Mouse (Mus musculus) MEL (cell line): ENCODE data around the gene Agt.

Experiments used
- CHD2 ChIP-seq: IDR thresholded peaks from 2 replicates; pipeline ENCODE4 v1.6.1; 2011; ENCODE audit warnings: low read length, improper control_type of control experiment
- CTCF ChIP-seq, 3 experiments: IDR thresholded peaks in 2 of 3; conservative IDR thresholded peaks in 1 of 3; 2 replicates each; pipeline ENCODE4 v1.5.1; 2011 to 2012; ENCODE audit warnings: low read length in 3 of 3, low read depth in 2 of 3, mild to moderate bottlenecking in 2 of 3, improper control_type of control experiment in 1 of 3, inconsistent platforms in 1 of 3, mixed read lengths in 1 of 3, moderate library complexity in 1 of 3; ENCODE audit not compliant: control insufficient read depth in 1 of 3, insufficient read depth in 1 of 3, poor library complexity in 1 of 3, severe bottlenecking in 1 of 3
- E2F4 ChIP-seq: IDR thresholded peaks from 2 replicates; pipeline ENCODE4 v1.6.1; 2011; ENCODE audit warnings: low read depth, low read length, improper control_type of control experiment, borderline replicate concordance
- EP300 ChIP-seq, 2 experiments: IDR thresholded peaks; 2 replicates each; pipeline ENCODE4 v1.6.1; 2011; ENCODE audit warnings: improper control_type of control experiment in 2 of 2, low read length in 2 of 2, low read depth in 1 of 2, mild to moderate bottlenecking in 1 of 2
- ETS1 ChIP-seq: IDR thresholded peaks from 2 replicates; pipeline ENCODE4 v1.6.1; 2012; ENCODE audit warnings: low read depth, mild to moderate bottlenecking, inconsistent platforms, low read length, improper control_type of control experiment, moderate library complexity
- HCFC1 ChIP-seq: IDR thresholded peaks from 2 replicates; pipeline ENCODE4 v1.6.1; 2012; ENCODE audit warnings: low read depth, mild to moderate bottlenecking, inconsistent platforms, low read length, improper control_type of control experiment, moderate library complexity
- JUND ChIP-seq: IDR thresholded peaks from 2 replicates; pipeline ENCODE4 v1.6.1; 2011; ENCODE audit warnings: low read depth, mild to moderate bottlenecking, improper control_type of control experiment, low read length
- MXI1 ChIP-seq: IDR thresholded peaks from 2 replicates; pipeline ENCODE4 v1.6.1; 2011; ENCODE audit warnings: mild to moderate bottlenecking, low read depth, low read length, improper control_type of control experiment
- MYB ChIP-seq: IDR thresholded peaks from 2 replicates; pipeline ENCODE4 v1.6.1; 2011; ENCODE audit warnings: mild to moderate bottlenecking, low read depth, low read length, improper control_type of control experiment
- POLR2AphosphoS2 ChIP-seq: IDR thresholded peaks from 2 replicates; pipeline ENCODE4 v1.6.1; 2011; ENCODE audit warnings: low read length, improper control_type of control experiment
- POLR2AphosphoS5 ChIP-seq: IDR thresholded peaks from 2 replicates; pipeline ENCODE4 v1.6.1; 2012; ENCODE audit warnings: low read depth, borderline replicate concordance, mild to moderate bottlenecking, inconsistent platforms, low read length, moderate library complexity, mixed read lengths
- SIN3A ChIP-seq: IDR thresholded peaks from 2 replicates; pipeline ENCODE4 v1.6.1; 2012; ENCODE audit warnings: low read length, improper control_type of control experiment, inconsistent platforms
- ZKSCAN1 ChIP-seq: IDR thresholded peaks from 2 replicates; pipeline ENCODE4 v1.6.1; 2012; ENCODE audit warnings: low read depth, mild to moderate bottlenecking, inconsistent platforms, low read length, improper control_type of control experiment, moderate library complexity

- TF ChIP-seq E2F4 = no peak
- no peak for TF ChIP-seq CTCF (IDR thresholded peaks at IDR 0.05 in 2 of 3, conservative IDR thresholded peaks at IDR 0.05 in 1 of 3; ENCODE audit: control insufficient read depth in 1 of 3, insufficient read depth in 1 of 3, low read depth in 2 of 3, low read length in 3 of 3, poor library complexity in 1 of 3, severe bottlenecking in 1 of 3)
- TF ChIP-seq HCFC1 = no peak
- no peak for TF ChIP-seq CHD2
- TF ChIP-seq SIN3A = no peak
- TF ChIP-seq ETS1 = no peak
- TF ChIP-seq JUND = no peak
- no peak for TF ChIP-seq POLR2AphosphoS5
- TF ChIP-seq EP300 (IDR thresholded peaks at IDR 0.05; ENCODE audit: low read depth in 1 of 2, low read length in 2 of 2) = no peak
- TF ChIP-seq MXI1 = no peak
- no peak for TF ChIP-seq ZKSCAN1
- TF ChIP-seq MYB = no peak
- no peak for TF ChIP-seq POLR2AphosphoS2
Measured at GRCm38 (mm10) chr8:124521946-124522345, 47.6 kb downstream of the Agt start.
